Mouse (Mus musculus): ENCODE measurements around the gene Il2. TPM values are rescaled to one million over a fixed set of nuclear protein-coding genes. Genes with fewer than 3 reads are reported as not detected.

Il2 gene
- polyA plus RNA-seq, 1 experiment from 2014 or later = 0.40 TPM

Other genes starting within 250 kb of the Il2 start
- 0.23 TPM in 1 of 2 replicates, not detected in the other for gene Adad1, start 62.4 kb downstream of the Il2 start, polyA plus RNA-seq (2015; fragmentation: Nextera tagmentation; extraction: Ambion mirVana)
- not detected in 2 replicates for gene Il21, start 106.7 kb upstream of the Il2 start, polyA plus RNA-seq (2015; fragmentation: Nextera tagmentation; extraction: Ambion mirVana)
- 6.3 and 6.6 TPM in 2 replicates for gene Bbs12, start 186.6 kb upstream of the Il2 start, polyA plus RNA-seq (2015; fragmentation: Nextera tagmentation; extraction: Ambion mirVana)
- 2.0 and 3.5 TPM in 2 replicates for gene Cetn4, start 186.7 kb upstream of the Il2 start, polyA plus RNA-seq (2015; fragmentation: Nextera tagmentation; extraction: Ambion mirVana)
- gene Fgf2, start 222.4 kb upstream of the Il2 start, polyA plus RNA-seq (2015; fragmentation: Nextera tagmentation; extraction: Ambion mirVana) = 2.0 and 2.1 TPM in 2 replicates